Mouse (Mus musculus): ENCODE data around the gene Ciita. TPM values are rescaled to one million over a fixed set of nuclear protein-coding genes. Genes with fewer than 3 reads are reported as not detected.

Gene Ciita
- polyA plus RNA-seq, 1 experiment from 2014 or later: 0.31 TPM

GRCm38 (mm10) chr16:10475919-10476318, 3.9 kb upstream of the Ciita start:
- H3K4me1 ChIP-seq (ENCODE audit: insufficient read depth): peaks cover 3% of the 10 kb centered on the region
- no peak overlapping the region for H3K4me2 ChIP-seq (ENCODE audit: low read depth, low read length)
- 0 out of 2 replicates have a peak overlapping the region, but pooled peaks have one; percentile 22 for H3K27ac ChIP-seq (ENCODE audit: low read depth)
- H3K4me3 ChIP-seq (ENCODE audit: low read depth, low read length): no peak overlapping the region
- H3K27me3 ChIP-seq (ENCODE audit: insufficient read depth, low read length): no peaks in the 10 kb centered on the region
- H3K9me3 ChIP-seq (ENCODE audit: low read length): no peaks in the 10 kb centered on the region
- WGBS (ENCODE audit: insufficient replicate concordance): 50% methylated on average over 2 of the region's 2 CpGs
- TF ChIP-seq EP300 (IDR thresholded peaks at IDR 0.05; ENCODE audit: low read depth) (no peak), CTCF (IDR thresholded peaks at IDR 0.05; ENCODE audit: low read depth) (no peak)
- H3K36me3 ChIP-seq (replicated peaks; ENCODE audit: insufficient read depth, low read length): no peaks in the 10 kb centered on the region
- no peak for DNase-seq
- H3K9ac ChIP-seq (replicated peaks): no peak overlapping the region
- ATAC-seq: 0 out of 2 replicates have a peak, but pooled peaks have one; percentile 10

- H3K9me3 ChIP-seq (ENCODE audit: low read length): no peaks in the 10 kb centered on the region
- 42% methylated on average over 4 of the region's 4 CpGs for WGBS (ENCODE audit: insufficient replicate concordance)
Observed at GRCm38 (mm10) chr16:10482343-10482742, 2.5 kb downstream of the Ciita start.

GRCm38 (mm10) chr16:10486993-10487392, 7.1 kb downstream of the Ciita start:
- no peak overlapping the region for H3K9ac ChIP-seq (replicated peaks)
- TF ChIP-seq EP300 (IDR thresholded peaks at IDR 0.05; ENCODE audit: low read depth): no peak
- no peak for TF ChIP-seq CTCF (IDR thresholded peaks at IDR 0.05; ENCODE audit: low read depth)
- 57% methylated on average over 3 of the region's 3 CpGs for WGBS (ENCODE audit: insufficient replicate concordance)
- DNase-seq (no peak), ATAC-seq (no peak)
- H3K9me3 ChIP-seq (ENCODE audit: low read length): no peaks in the 10 kb centered on the region
- H3K27ac ChIP-seq (ENCODE audit: low read depth): no peak overlapping the region
- H3K4me3 ChIP-seq (ENCODE audit: low read depth, low read length): no peak overlapping the region
- peaks cover 7% of the 10 kb centered on the region; the same call in 1 of the 2 replicates for H3K27me3 ChIP-seq (ENCODE audit: insufficient read depth, low read length)
- H3K4me1 ChIP-seq (ENCODE audit: insufficient read depth): no peaks in the 10 kb centered on the region
- H3K36me3 ChIP-seq (replicated peaks; ENCODE audit: insufficient read depth, low read length): no peaks in the 10 kb centered on the region
- H3K4me2 ChIP-seq (ENCODE audit: low read depth, low read length): no peak overlapping the region

More at GRCm38 (mm10) chr16:10482343-10482742, 2.5 kb downstream of the Ciita start:
- H3K9ac ChIP-seq (replicated peaks): no peak overlapping the region
- H3K4me1 ChIP-seq (ENCODE audit: insufficient read depth): no peaks in the 10 kb centered on the region
- no peak overlapping the region for H3K27ac ChIP-seq (ENCODE audit: low read depth)
- DNase-seq: no peak
- no peak for ATAC-seq
- no peak for TF ChIP-seq CTCF (IDR thresholded peaks at IDR 0.05; ENCODE audit: low read depth)
- no peak for TF ChIP-seq EP300 (IDR thresholded peaks at IDR 0.05; ENCODE audit: low read depth)
- no peak overlapping the region for H3K4me3 ChIP-seq (ENCODE audit: low read depth, low read length)
- no peaks in the 10 kb centered on the region for H3K27me3 ChIP-seq (ENCODE audit: insufficient read depth, low read length)
- H3K4me2 ChIP-seq (ENCODE audit: low read depth, low read length): no peak overlapping the region
- no peaks in the 10 kb centered on the region for H3K36me3 ChIP-seq (replicated peaks; ENCODE audit: insufficient read depth, low read length)

- no peak overlapping the region for H3K27ac ChIP-seq (ENCODE audit: low read depth)
- WGBS (ENCODE audit: insufficient replicate concordance): 67% methylated on average over 8 of the region's 8 CpGs
- ATAC-seq: no peak
- H3K27me3 ChIP-seq (ENCODE audit: insufficient read depth, low read length): peaks cover 7% of the 10 kb centered on the region; the same call in 1 of the 2 replicates
- H3K9me3 ChIP-seq (ENCODE audit: low read length): no peaks in the 10 kb centered on the region
- no peaks in the 10 kb centered on the region for H3K4me1 ChIP-seq (ENCODE audit: insufficient read depth)
- no peak overlapping the region for H3K4me3 ChIP-seq (ENCODE audit: low read depth, low read length)
- TF ChIP-seq EP300 (IDR thresholded peaks at IDR 0.05; ENCODE audit: low read depth) (no peak), CTCF (IDR thresholded peaks at IDR 0.05; ENCODE audit: low read depth) (no peak)
- no peak for DNase-seq
- no peak overlapping the region for H3K9ac ChIP-seq (replicated peaks)
- no peak overlapping the region for H3K4me2 ChIP-seq (ENCODE audit: low read depth, low read length)
- H3K36me3 ChIP-seq (replicated peaks; ENCODE audit: insufficient read depth, low read length): no peaks in the 10 kb centered on the region
Observed at GRCm38 (mm10) chr16:10487895-10488493, 8.1 kb downstream of the Ciita start.

GRCm38 (mm10) chr16:10488769-10489481, 9.1 kb downstream of the Ciita start:
- WGBS (ENCODE audit: insufficient replicate concordance): 57% methylated on average over 7 of the region's 7 CpGs
- H3K4me3 ChIP-seq (ENCODE audit: low read depth, low read length): no peak overlapping the region
- no peak for TF ChIP-seq EP300 (IDR thresholded peaks at IDR 0.05; ENCODE audit: low read depth)
- TF ChIP-seq CTCF (IDR thresholded peaks at IDR 0.05; ENCODE audit: low read depth): no peak
- H3K27me3 ChIP-seq (ENCODE audit: insufficient read depth, low read length): peaks cover 7% of the 10 kb centered on the region; the same call in 1 of the 2 replicates
- H3K36me3 ChIP-seq (replicated peaks; ENCODE audit: insufficient read depth, low read length): no peaks in the 10 kb centered on the region
- H3K27ac ChIP-seq (ENCODE audit: low read depth): no peak overlapping the region
- no peak for DNase-seq
- no peak for ATAC-seq
- no peaks in the 10 kb centered on the region for H3K9me3 ChIP-seq (ENCODE audit: low read length)
- H3K4me1 ChIP-seq (ENCODE audit: insufficient read depth): no peaks in the 10 kb centered on the region
- no peak overlapping the region for H3K4me2 ChIP-seq (ENCODE audit: low read depth, low read length)
- no peak overlapping the region for H3K9ac ChIP-seq (replicated peaks)

GRCm38 (mm10) chr16:10489483-10489882, 9.6 kb downstream of the Ciita start:
- Histone ChIP-seq H3K4me3 (ENCODE audit: low read depth, low read length) (peak overlapping the region; percentile 25; the same call in 1 of the 2 replicates), H3K36me3 (replicated peaks; ENCODE audit: insufficient read depth, low read length) (no peaks in the 10 kb centered on the region), H3K27ac (ENCODE audit: low read depth) (no peak overlapping the region), H3K9ac (replicated peaks) (no peak overlapping the region), H3K4me2 (ENCODE audit: low read depth, low read length) (peak overlapping the region; percentile 61), H3K27me3 (ENCODE audit: insufficient read depth, low read length) (peaks cover 7% of the 10 kb centered on the region; the same call in 1 of the 2 replicates), H3K4me1 (ENCODE audit: insufficient read depth) (no peaks in the 10 kb centered on the region), H3K9me3 (ENCODE audit: low read length) (no peaks in the 10 kb centered on the region)
- WGBS (ENCODE audit: insufficient replicate concordance): 9% methylated on average over 9 of the region's 9 CpGs
- DNase-seq (no peak), ATAC-seq (no peak)
- no peak for TF ChIP-seq CTCF (IDR thresholded peaks at IDR 0.05; ENCODE audit: low read depth)
